In the genomic region with DNA sequence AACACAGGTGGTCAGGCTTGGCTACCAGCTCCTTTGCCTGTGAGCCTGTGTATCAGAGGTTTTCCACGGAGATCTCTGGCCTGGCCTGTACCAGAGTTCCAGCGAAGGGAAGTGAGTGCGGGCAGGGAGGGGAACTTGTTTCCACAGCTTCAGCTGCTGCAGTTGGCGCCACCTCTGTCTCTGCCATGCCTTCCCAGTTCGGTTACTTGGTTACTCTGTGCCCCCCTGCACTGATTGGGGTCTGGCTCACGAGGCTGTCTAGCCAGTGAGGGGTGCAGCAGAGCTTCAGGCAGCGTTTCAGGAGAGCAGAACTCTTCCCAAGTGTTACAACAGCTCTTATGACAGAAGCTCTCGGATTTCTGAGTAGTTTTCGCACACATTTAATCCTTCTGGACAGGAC, we compare ENCODE assay signal across 25 mouse cellular contexts. TPM values are rescaled to one million over a fixed set of nuclear protein-coding genes. Genes with fewer than 3 reads are reported as not detected.
DNase-seq lines count a peak whose midpoint lies in the region; ATAC-seq and TF ChIP-seq lines count a peak whose summit lies in the region.
"Had no signal": no experiment of that assay in that cellular context is flagged by ENCODE, and none has a peak within 500 bp of the region (broad histone marks: within the 10 kb centered on the region; RNA-seq: fewer than 3 reads in every experiment).

No protein-coding gene starts in this region.

- peak; percentile 55; the same call in 1 of the 2 replicates for ATAC-seq in forebrain, postnatal 0 days
- ATAC-seq in forebrain, embryonic 14.5 days = no peak
- ATAC-seq in hindbrain, embryonic 14.5 days (ENCODE audit: low FRiP score) = 0 out of 2 replicates have a peak, but pooled peaks have one; percentile 43
- ATAC-seq in hindbrain, postnatal 0 days = no peak
- ATAC-seq: activated CD4-positive, CD25-positive, alpha-beta regulatory T cell, adult 4 months; CD4-positive, CD25-positive, alpha-beta regulatory T cell, adult 4 months; forebrain, embryonic 15.5 days; Patski had no signal

- TF ChIP-seq CTCF in forebrain, postnatal 0 days (IDR thresholded peaks at IDR 0.05; ENCODE audit: low read depth) = no peak
- no peak for TF ChIP-seq CTCF in hindbrain, postnatal 0 days (IDR thresholded peaks at IDR 0.05; ENCODE audit: low read depth)
- TF ChIP-seq CTCF in brain, embryonic 14.5 days (IDR thresholded peaks at IDR 0.05; ENCODE audit: borderline replicate concordance, extremely low read depth, insufficient read depth, insufficient read length) = no peak

- no peak for TF ChIP-seq POLR2A in brain, embryonic 14.5 days (IDR thresholded peaks at IDR 0.05; ENCODE audit: borderline replicate concordance, extremely low read depth, insufficient read depth, insufficient read length, poor library complexity, severe bottlenecking)

- H3K27me3 ChIP-seq in forebrain, postnatal 0 days (ENCODE audit: insufficient read depth, low read length) = no peaks in the 10 kb centered on the region
- no peaks in the 10 kb centered on the region for H3K27me3 ChIP-seq in forebrain, embryonic 14.5 days (replicated peaks; ENCODE audit: control insufficient read depth, insufficient read depth, low read length)
- no peaks in the 10 kb centered on the region for H3K27me3 ChIP-seq in hindbrain, embryonic 14.5 days (ENCODE audit: control insufficient read depth, insufficient read depth, low read length)
- H3K27me3 ChIP-seq in hindbrain, postnatal 0 days (ENCODE audit: insufficient read depth, low read length) = no peaks in the 10 kb centered on the region
- H3K27me3 ChIP-seq: CH12.LX; forebrain, embryonic 15.5 days had no signal

- no peaks in the 10 kb centered on the region for H3K36me3 ChIP-seq in forebrain, postnatal 0 days (ENCODE audit: insufficient read depth)
- no peaks in the 10 kb centered on the region for H3K36me3 ChIP-seq in forebrain, embryonic 14.5 days (ENCODE audit: control insufficient read depth, insufficient read depth, low read length)
- H3K36me3 ChIP-seq in hindbrain, embryonic 14.5 days (replicated peaks; ENCODE audit: control insufficient read depth, insufficient read depth) = no peaks in the 10 kb centered on the region
- no peaks in the 10 kb centered on the region for H3K36me3 ChIP-seq in hindbrain, postnatal 0 days (ENCODE audit: insufficient read depth, low read length)
- H3K36me3 ChIP-seq: embryonic facial prominence, embryonic 13.5 days; embryonic facial prominence, embryonic 15.5 days; forebrain, embryonic 10.5 days; forebrain, embryonic 12.5 days; forebrain, embryonic 15.5 days; G1E had no signal

- no peaks in the 10 kb centered on the region for H3K4me1 ChIP-seq in forebrain, postnatal 0 days (ENCODE audit: insufficient read depth)
- peaks cover 3% of the 10 kb centered on the region; the same call in 1 of the 2 replicates for H3K4me1 ChIP-seq in forebrain, embryonic 14.5 days (ENCODE audit: control insufficient read depth, insufficient read depth, low read length)
- H3K4me1 ChIP-seq in hindbrain, embryonic 14.5 days (replicated peaks; ENCODE audit: control insufficient read depth, insufficient read depth, low read length) = no peaks in the 10 kb centered on the region
- no peaks in the 10 kb centered on the region for H3K4me1 ChIP-seq in hindbrain, postnatal 0 days (ENCODE audit: insufficient read depth, low read length)
- H3K4me1 ChIP-seq: forebrain, embryonic 12.5 days had no signal

- no peak overlapping the region for H3K4me2 ChIP-seq in forebrain, postnatal 0 days (ENCODE audit: low read depth)
- no peak overlapping the region for H3K4me2 ChIP-seq in forebrain, embryonic 14.5 days (ENCODE audit: low read length)
- H3K4me2 ChIP-seq in hindbrain, embryonic 14.5 days (replicated peaks) = no peak overlapping the region
- no peak overlapping the region for H3K4me2 ChIP-seq in hindbrain, postnatal 0 days (ENCODE audit: low read depth, low read length)
- H3K4me2 ChIP-seq: embryonic facial prominence, embryonic 13.5 days; embryonic facial prominence, embryonic 15.5 days; forebrain, embryonic 12.5 days; forebrain, embryonic 15.5 days had no signal

- 54% methylated on average over 9 of the region's 9 CpGs for WGBS in forebrain, postnatal 0 days
- 64% methylated on average over 9 of the region's 9 CpGs for WGBS in forebrain, embryonic 14.5 days
- 54% methylated on average over 9 of the region's 9 CpGs for WGBS in hindbrain, embryonic 14.5 days
- 45% methylated on average over 9 of the region's 9 CpGs for WGBS in hindbrain, postnatal 0 days

- DNase-seq in forebrain, postnatal 0 days = no peak
- DNase-seq in forebrain, embryonic 14.5 days (ENCODE audit: low spot score) = no peak
- no peak for DNase-seq in hindbrain, embryonic 14.5 days (ENCODE audit: low spot score)
- DNase-seq in hindbrain, postnatal 0 days (ENCODE audit: low spot score) = no peak
- peak; percentile 32 for DNase-seq in brain, embryonic 14.5 days (ENCODE audit: low read depth)
- no peak for DNase-seq in layer of hippocampus, adult 18-20 months (ENCODE audit: low spot score in 2 of 2)
- DNase-seq: adrenal gland, adult 8-10 months; adrenal gland, postnatal 14 days; adrenal gland, postnatal 36 days; B cell, adult 2 months; cerebellum, adult 11 months; cerebellum, adult 18-20 months; cerebellum, adult 9-10 months; cerebellum, postnatal 25 days had no signal

- no peak overlapping the region for H3K4me3 ChIP-seq in forebrain, postnatal 0 days (ENCODE audit: low read depth, low read length)
- no peak overlapping the region for H3K4me3 ChIP-seq in forebrain, embryonic 14.5 days (ENCODE audit: low read depth, low read length)
- no peak overlapping the region for H3K4me3 ChIP-seq in hindbrain, embryonic 14.5 days (replicated peaks; ENCODE audit: low read length)
- no peak overlapping the region for H3K4me3 ChIP-seq in hindbrain, postnatal 0 days (ENCODE audit: low read length)
- H3K4me3 ChIP-seq: embryonic facial prominence, embryonic 13.5 days; embryonic facial prominence, embryonic 15.5 days; erythroblast, embryonic 14.5 days; forebrain, embryonic 10.5 days; forebrain, embryonic 12.5 days; forebrain, embryonic 15.5 days had no signal

- H3K9me3 ChIP-seq in forebrain, postnatal 0 days (ENCODE audit: low read length) = no peaks in the 10 kb centered on the region
- H3K9me3 ChIP-seq in forebrain, embryonic 14.5 days (replicated peaks; ENCODE audit: control insufficient read depth, low read length) = no peaks in the 10 kb centered on the region
- no peaks in the 10 kb centered on the region for H3K9me3 ChIP-seq in hindbrain, embryonic 14.5 days (ENCODE audit: control insufficient read depth, low read length)
- H3K9me3 ChIP-seq in hindbrain, postnatal 0 days (ENCODE audit: low read length) = no peaks in the 10 kb centered on the region
- H3K9me3 ChIP-seq: embryonic facial prominence, embryonic 13.5 days; embryonic facial prominence, embryonic 15.5 days; forebrain, embryonic 10.5 days; forebrain, embryonic 12.5 days; forebrain, embryonic 15.5 days had no signal

- no peak overlapping the region for H3K27ac ChIP-seq in forebrain, postnatal 0 days (ENCODE audit: low read depth, low read length)
- no peak overlapping the region for H3K27ac ChIP-seq in forebrain, embryonic 14.5 days (ENCODE audit: low read depth, low read length)
- no peak overlapping the region for H3K27ac ChIP-seq in hindbrain, embryonic 14.5 days
- H3K27ac ChIP-seq in hindbrain, postnatal 0 days = no peak overlapping the region
- H3K27ac ChIP-seq: embryonic facial prominence, embryonic 13.5 days; embryonic facial prominence, embryonic 15.5 days; forebrain, embryonic 10.5 days; forebrain, embryonic 12.5 days; forebrain, embryonic 15.5 days had no signal

- no peak overlapping the region for H3K9ac ChIP-seq in forebrain, postnatal 0 days
- no peak overlapping the region for H3K9ac ChIP-seq in forebrain, embryonic 14.5 days (ENCODE audit: low read length)
- H3K9ac ChIP-seq in hindbrain, embryonic 14.5 days = no peak overlapping the region
- H3K9ac ChIP-seq in hindbrain, postnatal 0 days (replicated peaks; ENCODE audit: low read length) = no peak overlapping the region
- H3K9ac ChIP-seq: embryonic facial prominence, embryonic 13.5 days; embryonic facial prominence, embryonic 15.5 days; forebrain, embryonic 12.5 days; forebrain, embryonic 15.5 days had no signal

RNA-seq across cellular contexts. Expression of gene Frmd4b, which starts 6.0 kb away (rescaled TPM):
- total RNA-seq in forebrain, postnatal 0 days (2014; rRNA removed) = 32.0 and 43.7 TPM in 2 replicates
- 16.3 and 17.0 TPM in 2 replicates for polyA plus RNA-seq in forebrain, postnatal 0 days (2015; fragmentation: Nextera tagmentation; extraction: Ambion mirVana)
- 38.2 and 39.9 TPM in 2 replicates for polyA plus RNA-seq in forebrain, embryonic 14.5 days (2014; fragmentation: Nextera tagmentation; extraction: Ambion mirVana)
- 20.2 and 25.1 TPM in 2 replicates for polyA plus RNA-seq in hindbrain, embryonic 14.5 days (2014; fragmentation: Nextera tagmentation; extraction: Ambion mirVana)
- 20.2 and 28.7 TPM in 2 replicates for total RNA-seq in hindbrain, postnatal 0 days (2014; rRNA removed)
- 12.6 and 13.7 TPM in 2 replicates for polyA plus RNA-seq in hindbrain, postnatal 0 days (2015; fragmentation: Nextera tagmentation; extraction: Ambion mirVana)
- 30.4 and 32.7 TPM in 2 replicates for polyA plus RNA-seq in brain, embryonic 14.5 days (2012; rRNA removed)
- total RNA-seq in layer of hippocampus, adult 18-20 months (2021) = 10 to 100 TPM; 24.1 to 25.2 TPM
- polyA plus RNA-seq: erythroblast, embryonic 14.5 days; G1E had no signal

Comparison
In these comparisons a context has a peak if more than half of its experiments do, and no peak if none do; other contexts are left out.
1. ATAC-seq: peak in forebrain, postnatal 0 days (single experiment) and hindbrain, embryonic 14.5 days (single experiment); none in forebrain, embryonic 14.5 days (single experiment) and hindbrain, postnatal 0 days (single experiment).